In the genomic region with DNA sequence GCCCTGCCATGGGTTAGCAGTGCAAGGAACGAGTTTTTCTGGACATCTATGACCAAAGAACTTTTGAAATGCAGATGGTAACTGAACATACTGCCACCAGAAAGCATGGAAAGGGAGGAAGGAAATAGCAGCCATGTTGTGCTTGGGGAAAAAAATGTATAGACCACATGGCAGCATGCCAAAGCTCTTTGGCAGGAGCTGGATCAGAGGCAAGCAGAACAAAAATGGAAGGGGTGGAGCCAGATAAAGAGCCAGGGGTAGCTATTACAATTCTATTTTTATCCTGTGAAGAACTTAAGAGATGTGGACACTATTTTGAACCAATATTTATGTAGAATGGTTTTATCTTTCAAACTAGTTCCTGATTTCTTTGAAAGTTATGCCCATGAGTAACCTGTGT, we compare ENCODE assay signal across 15 mouse cellular contexts.
A peak's percentile ranks its signal among the peaks of the same experiment; 100 is the strongest.
DNase-seq lines count a peak whose midpoint lies in the region; ATAC-seq lines count a peak whose summit lies in the region.
"Had no signal": no experiment of that assay in that cellular context is flagged by ENCODE, and none has a peak within 500 bp of the region (broad histone marks: within the 10 kb centered on the region; RNA-seq: fewer than 3 reads in every experiment).

No protein-coding gene starts in this region.

- no peaks in the 10 kb centered on the region for H3K9me3 ChIP-seq in kidney, embryonic 14.5 days (ENCODE audit: control insufficient read depth, low read length)
- H3K9me3 ChIP-seq: hindbrain, embryonic 10.5 days; liver, embryonic 15.5 days had no signal

- H3K9ac ChIP-seq in kidney, embryonic 14.5 days (ENCODE audit: low read depth, low read length) = no peak overlapping the region
- H3K9ac ChIP-seq: liver, embryonic 15.5 days had no signal

- intact Hi-C loops in left cerebral cortex, postnatal 36 days (cut with DNase I) = no loop called here

- H3K4me1 ChIP-seq in kidney, embryonic 14.5 days (ENCODE audit: control insufficient read depth, insufficient read depth, low read length) = no peaks in the 10 kb centered on the region
- H3K4me1 ChIP-seq: hindbrain, embryonic 10.5 days; liver, embryonic 15.5 days had no signal

- no peak overlapping the region for H3K27ac ChIP-seq in kidney, embryonic 14.5 days (ENCODE audit: low read depth, low read length)
- H3K27ac ChIP-seq: hindbrain, embryonic 10.5 days; liver, embryonic 15.5 days had no signal

- 75% methylated on average over 1 of the region's 1 CpGs for WGBS in kidney, embryonic 14.5 days

- peak; percentile 11 for DNase-seq in kidney, postnatal 10 days
- peak; percentile 15 for DNase-seq in MN1 (ENCODE audit: low spot score)
- DNase-seq in heart, postnatal 4 days = peak; percentile 36
- DNase-seq in spleen, adult 18-20 months = no peak
- DNase-seq in left cerebral cortex, postnatal 36 days (ENCODE audit: low spot score in 2 of 2) = no peak
- DNase-seq: adrenal gland, postnatal 14 days; cerebellum, postnatal 36 days; kidney, adult 18-20 months; thymus, postnatal 14 days had no signal

- no peaks in the 10 kb centered on the region for H3K36me3 ChIP-seq in kidney, embryonic 14.5 days (ENCODE audit: control insufficient read depth, insufficient read depth, low read length)
- H3K36me3 ChIP-seq: liver, embryonic 15.5 days had no signal

- H3K27me3 ChIP-seq in kidney, embryonic 14.5 days (ENCODE audit: control insufficient read depth, insufficient read depth, low read length) = no peaks in the 10 kb centered on the region
- H3K27me3 ChIP-seq: liver, embryonic 15.5 days had no signal

- no peak overlapping the region for H3K4me3 ChIP-seq in kidney, embryonic 14.5 days (ENCODE audit: low read length)
- H3K4me3 ChIP-seq: hindbrain, embryonic 10.5 days; liver, embryonic 15.5 days had no signal

- H3K4me2 ChIP-seq in kidney, embryonic 14.5 days (replicated peaks; ENCODE audit: low read depth, low read length) = no peak overlapping the region
- H3K4me2 ChIP-seq: liver, embryonic 15.5 days had no signal

- no peak for ATAC-seq in kidney, embryonic 14.5 days (ENCODE audit: low FRiP score, low TSS enrichment)
- ATAC-seq in common myeloid progenitor, adult 5-6 weeks (replicated peaks; ENCODE audit: low read depth, poor library complexity, severe bottlenecking) = peak; percentile 50
- ATAC-seq in activated CD4-positive, CD25-positive, alpha-beta regulatory T cell, adult 4 months = no peak
- ATAC-seq: midbrain, embryonic 16.5 days had no signal

Comparison
In these comparisons a context has a peak if more than half of its experiments do, and no peak if none do; other contexts are left out.
1. DNase-seq: peak in kidney, postnatal 10 days (single experiment), MN1 (single experiment) and heart, postnatal 4 days (single experiment); none in spleen, adult 18-20 months (0 of 2) and left cerebral cortex, postnatal 36 days (0 of 2).